Mouse (Mus musculus) intestine, embryonic 16.5 days (tissue): Measurements from ENCODE around the gene Hfe. TPM values are rescaled to one million over a fixed set of nuclear protein-coding genes. Genes with fewer than 3 reads are reported as not detected.

Experiments
- ATAC-seq: fragments of 200-750 bp; cut with Nextera tagmentation; 2 replicates; pipeline ENCODE4 v1.8.0; 2017; ENCODE audit warnings: moderate TSS enrichment, moderate library complexity
- H3K27ac ChIP-seq: fragments of 300-500 bp; sonication (generic); 2 replicates; pipeline ENCODE4 v1.5.1; 2014; ENCODE audit warnings: mild to moderate bottlenecking, low read length
- H3K27me3 ChIP-seq: fragments of 300-500 bp; sonication (generic); replicated peaks from 2 replicates; pipeline ENCODE4 v1.6.1; 2014; ENCODE audit warnings: low read length, control low read depth, mixed read lengths; ENCODE audit not compliant: control insufficient read depth, insufficient read depth
- H3K36me3 ChIP-seq: fragments of 300-500 bp; sonication (generic); 2 replicates; pipeline ENCODE4 v1.6.1; 2014; ENCODE audit warnings: low read length, control low read depth; ENCODE audit not compliant: control insufficient read depth, insufficient read depth
- H3K4me1 ChIP-seq: fragments of 300-500 bp; sonication (generic); 2 replicates; pipeline ENCODE4 v1.6.1; 2014; ENCODE audit warnings: low read length, control low read depth, mixed read lengths; ENCODE audit not compliant: control insufficient read depth, insufficient read depth
- H3K4me2 ChIP-seq: fragments of 300-500 bp; sonication (generic); 2 replicates; pipeline ENCODE4 v1.6.1; 2014; ENCODE audit warnings: low read depth, low read length, control low read depth
- H3K4me3 ChIP-seq: fragments of 300-500 bp; sonication (generic); 2 replicates; pipeline ENCODE4 v1.5.1; 2014; ENCODE audit warnings: mild to moderate bottlenecking, low read length
- H3K9ac ChIP-seq: fragments of 300-500 bp; sonication (generic); 2 replicates; pipeline ENCODE4 v1.6.1; 2014; ENCODE audit warnings: low read depth, low read length
- H3K9me3 ChIP-seq: fragments of 300-500 bp; sonication (generic); 2 replicates; pipeline ENCODE4 v1.6.1; 2016; ENCODE audit warnings: low read length, control low read depth; ENCODE audit not compliant: control insufficient read depth
- WGBS: fragments of 180-500 bp; shearing (Covaris S2); extraction: QIAGEN DNeasy Blood & Tissue Kit; methylation state at CpG from one replicate; pipeline ENCODE4 v1.1.7; 2014; 5-methylcytosine and 5-hydroxymethylcytosine counted together
- polyA plus RNA-seq: library from polyadenylated mRNA; unstranded; fragments of >200 nt; fragmentation: Nextera tagmentation; extraction: Ambion mirVana; gene quantifications from 2 replicates; pipeline ENCODE4 v1.2.1, GENCODE M21; 2015

The Hfe gene
- polyA plus RNA-seq, 1 experiment from 2014 or later = 9.7 TPM

- Histone ChIP-seq H3K36me3 (no peaks in the 10 kb centered on the region), H3K4me1 (peaks cover 9% of the 10 kb centered on the region), H3K4me3 (peak overlapping the region; percentile 45), H3K27me3 (no peaks in the 10 kb centered on the region), H3K4me2 (peak overlapping the region; percentile 48), H3K9me3 (no peaks in the 10 kb centered on the region), H3K27ac (peak overlapping the region; percentile 75), H3K9ac (peak overlapping the region; percentile 60)
- WGBS = 2% methylated on average over 17 of the region's 36 CpGs
- ATAC-seq = no peak
Observed at GRCm38 (mm10) chr13:23744421-23745380, 34.0 kb upstream of the Hfe start.

GRCm38 (mm10) chr13:23743963-23744362, 33.3 kb upstream of the Hfe start:
- Histone ChIP-seq H3K36me3 (no peaks in the 10 kb centered on the region), H3K9ac (no peak overlapping the region), H3K4me3 (0 out of 2 replicates have a peak overlapping the region, but pooled peaks have one; percentile 1), H3K9me3 (no peaks in the 10 kb centered on the region), H3K4me1 (peaks cover 9% of the 10 kb centered on the region), H3K27me3 (no peaks in the 10 kb centered on the region), H3K4me2 (peak overlapping the region; percentile 45; the same call in 1 of the 2 replicates), H3K27ac (peak overlapping the region; percentile 26; the same call in 1 of the 2 replicates)
- WGBS = 36% methylated on average over 4 of the region's 4 CpGs
- no peak for ATAC-seq

GRCm38 (mm10) chr13:23743215-23743614, 32.6 kb upstream of the Hfe start:
- 79% methylated on average over 5 of the region's 5 CpGs for WGBS
- no peak overlapping the region for H3K27ac ChIP-seq
- no peak for ATAC-seq

GRCm38 (mm10) chr13:23742007-23742406, 31.4 kb upstream of the Hfe start:
- H3K4me3 ChIP-seq = no peak overlapping the region
- no peak for ATAC-seq
- H3K27me3 ChIP-seq = no peaks in the 10 kb centered on the region
- no peak overlapping the region; the same call in 1 of the 2 replicates for H3K9ac ChIP-seq
- H3K27ac ChIP-seq = peak overlapping the region; percentile 45; the same call in 1 of the 2 replicates
- H3K9me3 ChIP-seq = no peaks in the 10 kb centered on the region
- peaks cover 6% of the 10 kb centered on the region for H3K4me1 ChIP-seq
- H3K4me2 ChIP-seq = no peak overlapping the region
- no peaks in the 10 kb centered on the region for H3K36me3 ChIP-seq

More at GRCm38 (mm10) chr13:23743215-23743614, 32.6 kb upstream of the Hfe start:
- Histone ChIP-seq H3K9me3 (no peaks in the 10 kb centered on the region), H3K9ac (no peak overlapping the region), H3K4me2 (no peak overlapping the region), H3K27me3 (no peaks in the 10 kb centered on the region), H3K4me1 (peaks cover 9% of the 10 kb centered on the region), H3K36me3 (no peaks in the 10 kb centered on the region), H3K4me3 (no peak overlapping the region)

GRCm38 (mm10) chr13:23740910-23741309, 30.3 kb upstream of the Hfe start:
- H3K27me3 ChIP-seq = no peaks in the 10 kb centered on the region
- WGBS = 70% methylated on average over 5 of the region's 5 CpGs
- ATAC-seq = no peak
- no peak overlapping the region for H3K27ac ChIP-seq
- no peak overlapping the region for H3K9ac ChIP-seq
- H3K36me3 ChIP-seq = no peaks in the 10 kb centered on the region
- peak overlapping the region; percentile 61; the same call in 1 of the 2 replicates for H3K4me3 ChIP-seq
- no peaks in the 10 kb centered on the region for H3K9me3 ChIP-seq
- H3K4me1 ChIP-seq = peaks cover 5% of the 10 kb centered on the region
- peak overlapping the region; percentile 91 for H3K4me2 ChIP-seq

- Histone ChIP-seq H3K27me3 (no peaks in the 10 kb centered on the region), H3K36me3 (no peaks in the 10 kb centered on the region), H3K9ac (peak overlapping the region; percentile 94), H3K4me1 (peaks cover 5% of the 10 kb centered on the region), H3K4me3 (peak overlapping the region; percentile 61), H3K4me2 (peak overlapping the region; percentile 91), H3K9me3 (no peaks in the 10 kb centered on the region), H3K27ac (peak overlapping the region; percentile 99)
- ATAC-seq = no peak
- WGBS = 15% methylated on average over 13 of the region's 13 CpGs
Observed at GRCm38 (mm10) chr13:23740256-23740840, 29.7 kb upstream of the Hfe start.

- WGBS = under 1% methylated on average over 14 of the region's 14 CpGs
Observed at GRCm38 (mm10) chr13:23739922-23740252, 29.2 kb upstream of the Hfe start.

GRCm38 (mm10) chr13:23739069-23739921, 28.6 kb upstream of the Hfe start:
- WGBS = under 1% methylated on average over 39 of the region's 39 CpGs
- Histone ChIP-seq H3K4me3 (peak overlapping the region; percentile 61), H3K9ac (peak overlapping the region; percentile 94), H3K27ac (peak overlapping the region; percentile 99), H3K9me3 (no peaks in the 10 kb centered on the region), H3K4me2 (peak overlapping the region; percentile 91), H3K4me1 (peaks cover 5% of the 10 kb centered on the region), H3K27me3 (no peaks in the 10 kb centered on the region), H3K36me3 (no peaks in the 10 kb centered on the region)
- ATAC-seq = peak; percentile 91

More at GRCm38 (mm10) chr13:23739922-23740252, 29.2 kb upstream of the Hfe start:
- Histone ChIP-seq H3K36me3 (no peaks in the 10 kb centered on the region), H3K4me1 (peaks cover 5% of the 10 kb centered on the region), H3K4me3 (peak overlapping the region; percentile 61), H3K4me2 (peak overlapping the region; percentile 91), H3K27ac (peak overlapping the region; percentile 99), H3K9me3 (no peaks in the 10 kb centered on the region), H3K27me3 (no peaks in the 10 kb centered on the region), H3K9ac (peak overlapping the region; percentile 94)
- ATAC-seq = no peak
